Mouse (Mus musculus): ENCODE data around the gene B230219D22Rik. TPM values are rescaled to one million over a fixed set of nuclear protein-coding genes. Genes with fewer than 3 reads are reported as not detected.
"Not testable (repeated sequence)": the region's sequence is repeated elsewhere in the genome, so short reads cannot be mapped to it uniquely, and the experiment has no call there.

B230219D22Rik gene
- polyA plus RNA-seq, 1 experiment from 2014 or later = 20.4 TPM

DNA sequence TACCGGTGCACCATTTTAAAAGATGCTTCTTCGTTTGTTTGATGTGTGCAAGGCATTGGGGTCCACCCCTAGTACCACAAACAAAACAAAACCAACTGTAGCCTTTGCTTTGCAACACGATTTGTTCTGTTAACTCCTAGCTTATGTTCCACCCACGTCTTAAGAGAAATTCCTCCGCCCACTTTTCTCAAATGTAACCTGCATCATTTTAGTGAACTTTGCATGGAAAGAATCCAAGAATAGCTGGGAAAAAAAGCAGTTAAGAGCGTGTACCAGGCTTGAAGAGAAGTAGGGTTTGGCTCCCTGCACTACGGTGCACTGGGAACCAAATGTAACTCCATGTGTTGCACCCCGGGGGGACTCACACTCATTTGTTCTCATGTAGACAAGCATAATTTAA, 1.2 kb downstream of the B230219D22Rik start:
- H3K9ac ChIP-seq (ENCODE audit: low read depth, low read length) = peak overlapping the region; percentile 99
- peak overlapping the region; percentile 72 for H3K4me2 ChIP-seq (replicated peaks; ENCODE audit: low read depth)
- H3K4me3 ChIP-seq (ENCODE audit: low read depth, low read length) = peak overlapping the region; percentile 90
- ATAC-seq = no peak
- peaks cover 3% of the 10 kb centered on the region for H3K36me3 ChIP-seq (ENCODE audit: control insufficient read depth, insufficient read depth)
- no peaks in the 10 kb centered on the region for H3K9me3 ChIP-seq (ENCODE audit: control insufficient read depth)
- no peak for TF ChIP-seq CTCF (IDR thresholded peaks at IDR 0.05; ENCODE audit: low read depth)
- H3K27me3 ChIP-seq (replicated peaks; ENCODE audit: control insufficient read depth, insufficient read depth, low read length) = no peaks in the 10 kb centered on the region
- 9% methylated on average over 8 of the region's 8 CpGs for WGBS
- H3K4me1 ChIP-seq (replicated peaks; ENCODE audit: control insufficient read depth, insufficient read depth, low read length) = peaks cover 9% of the 10 kb centered on the region; the same call in 1 of the 2 replicates
- 0 out of 2 replicates have a peak overlapping the region, but pooled peaks have one; percentile 98 for H3K27ac ChIP-seq (ENCODE audit: low read depth, low read length)

DNA sequence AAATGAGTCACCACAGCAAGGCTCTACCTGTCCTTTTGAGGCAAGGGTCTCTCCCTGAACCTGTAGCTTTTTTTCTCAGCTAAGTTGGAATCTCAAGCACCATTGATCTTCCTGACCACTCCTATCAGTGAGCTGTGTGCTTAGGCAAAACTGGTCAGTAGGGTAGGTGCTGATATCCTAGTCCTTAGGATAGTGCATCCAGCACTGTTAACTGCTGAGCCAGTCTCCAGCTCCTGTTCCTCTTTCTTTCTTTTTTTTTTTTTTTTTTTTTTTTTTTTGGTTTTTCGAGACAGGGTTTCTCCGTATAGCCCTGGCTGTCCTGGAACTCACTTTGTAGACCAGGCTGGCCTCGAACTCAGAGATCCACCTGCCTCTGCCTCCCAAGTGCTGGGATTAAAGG, 3.1 kb downstream of the B230219D22Rik start:
- ATAC-seq; H3K4me1 ChIP-seq (replicated peaks; ENCODE audit: control insufficient read depth, insufficient read depth, low read length); H3K4me2 ChIP-seq (replicated peaks; ENCODE audit: low read depth); H3K27me3 ChIP-seq (replicated peaks; ENCODE audit: control insufficient read depth, insufficient read depth, low read length); H3K9ac ChIP-seq (ENCODE audit: low read depth, low read length); H3K9me3 ChIP-seq (ENCODE audit: control insufficient read depth); H3K4me3 ChIP-seq (ENCODE audit: low read depth, low read length); H3K27ac ChIP-seq (ENCODE audit: low read depth, low read length): not testable (repeated sequence)
- H3K36me3 ChIP-seq (ENCODE audit: control insufficient read depth, insufficient read depth) = peaks cover 19% of the 10 kb centered on the region
- no CpG with 5 or more reads among the region's 3 CpGs for WGBS

DNA sequence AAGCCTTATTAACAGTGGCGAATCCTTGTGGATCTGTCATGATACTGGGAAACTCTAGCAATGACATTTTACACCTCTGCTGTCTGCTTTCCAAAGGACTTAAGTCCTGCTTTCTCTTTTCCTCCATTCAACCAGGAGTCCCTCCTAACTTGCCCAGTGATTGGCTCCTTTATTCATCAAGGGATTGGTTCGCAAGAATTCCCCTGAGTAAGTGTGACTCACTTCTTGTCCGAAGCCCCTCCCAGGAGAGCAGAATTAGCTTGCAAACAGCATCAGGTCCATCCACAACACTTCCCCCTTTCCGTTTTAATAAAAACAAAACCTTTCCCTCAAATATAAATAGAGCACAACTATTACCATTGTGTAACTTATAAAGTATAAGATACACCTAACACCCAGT, 11.4 kb downstream of the B230219D22Rik start:
- Histone ChIP-seq H3K27me3 (replicated peaks; ENCODE audit: control insufficient read depth, insufficient read depth, low read length) (no peaks in the 10 kb centered on the region), H3K9me3 (ENCODE audit: control insufficient read depth) (no peaks in the 10 kb centered on the region), H3K9ac (ENCODE audit: low read depth, low read length) (no peak overlapping the region), H3K4me1 (replicated peaks; ENCODE audit: control insufficient read depth, insufficient read depth, low read length) (no peaks in the 10 kb centered on the region), H3K4me3 (ENCODE audit: low read depth, low read length) (no peak overlapping the region), H3K36me3 (ENCODE audit: control insufficient read depth, insufficient read depth) (peaks cover 37% of the 10 kb centered on the region), H3K4me2 (replicated peaks; ENCODE audit: low read depth) (no peak overlapping the region), H3K27ac (ENCODE audit: low read depth, low read length) (no peak overlapping the region)
- ATAC-seq = no peak
- TF ChIP-seq CTCF (IDR thresholded peaks at IDR 0.05; ENCODE audit: low read depth) = no peak
- WGBS = 85% methylated on average over 4 of the region's 4 CpGs

DNA sequence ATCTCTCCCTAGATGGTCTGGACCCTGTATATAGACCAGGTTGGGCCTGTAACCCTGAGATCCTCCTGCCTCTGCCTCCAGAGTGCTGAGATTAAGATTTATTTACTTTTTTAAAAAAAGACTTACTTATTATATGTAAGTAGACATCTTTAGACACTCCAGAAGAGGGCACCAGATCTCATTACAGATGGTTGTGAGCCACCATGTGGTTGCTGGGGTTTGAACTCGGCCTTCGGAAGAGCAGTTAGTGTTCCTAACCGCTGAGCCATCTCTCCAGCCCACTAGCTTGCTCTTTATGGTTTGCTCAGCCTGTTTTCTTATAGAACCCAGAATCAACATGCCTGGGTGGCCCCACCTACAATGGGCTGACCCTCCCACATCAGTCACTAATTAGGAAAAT, 19.9 kb downstream of the B230219D22Rik start:
- ATAC-seq = no peak
- 95% methylated on average over 3 of the region's 3 CpGs for WGBS

DNA sequence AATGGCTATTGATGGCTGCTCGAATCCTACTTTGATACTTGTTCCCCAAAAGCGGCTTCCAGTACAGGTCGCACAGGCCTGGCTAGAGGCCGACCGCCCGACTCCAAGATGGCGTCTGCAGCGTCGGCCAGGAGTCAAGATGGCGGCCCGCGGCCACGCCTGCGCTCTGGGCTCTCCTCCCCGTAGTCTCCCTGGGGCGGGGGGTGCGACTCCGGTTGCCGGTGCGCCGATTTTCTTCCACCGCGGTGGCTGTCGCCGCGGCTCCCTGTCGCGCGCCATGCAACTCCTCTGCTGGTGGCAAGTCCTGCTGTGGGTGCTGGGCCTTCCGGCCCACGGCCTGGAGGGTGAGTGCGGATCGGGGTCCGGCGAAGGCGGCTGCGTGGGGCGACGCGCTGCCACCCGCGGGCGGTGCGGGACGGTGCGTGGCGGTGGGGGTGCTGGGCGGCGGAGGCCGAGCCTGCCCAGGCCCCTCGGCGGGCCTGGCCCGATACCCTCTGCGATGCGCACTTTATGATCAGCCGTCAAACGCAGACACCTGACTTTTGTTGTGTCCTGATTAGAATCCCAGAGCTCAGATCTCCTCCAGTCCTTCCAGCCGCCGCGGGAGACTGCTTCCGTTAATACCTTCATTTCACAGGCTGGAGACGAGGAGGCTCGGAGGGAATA, 21.7 kb downstream of the B230219D22Rik start, which contains the start of gene Txndc15:
TSS of gene Txndc15 (plus strand) at position 150 of the 666 bp plus-strand sequence.
- peaks cover 8% of the 10 kb centered on the region for H3K36me3 ChIP-seq (ENCODE audit: control insufficient read depth, insufficient read depth)
- under 1% methylated on average over 61 of the region's 63 CpGs for WGBS
- peak within 1 kb of the TSS; percentile 90 for H3K27ac ChIP-seq (ENCODE audit: low read depth, low read length)
- no peaks in the 10 kb centered on the region for H3K27me3 ChIP-seq (replicated peaks; ENCODE audit: control insufficient read depth, insufficient read depth, low read length)
- no peaks in the 10 kb centered on the region for H3K4me1 ChIP-seq (replicated peaks; ENCODE audit: control insufficient read depth, insufficient read depth, low read length)
- peak within 1 kb of the TSS; percentile 82 for H3K4me3 ChIP-seq (ENCODE audit: low read depth, low read length)
- ATAC-seq = peak; percentile 89
- H3K9ac ChIP-seq (ENCODE audit: low read depth, low read length) = peak within 1 kb of the TSS; percentile 97
- H3K9me3 ChIP-seq (ENCODE audit: control insufficient read depth) = no peaks in the 10 kb centered on the region
- TF ChIP-seq CTCF (IDR thresholded peaks at IDR 0.05; ENCODE audit: low read depth) = no peak
- H3K4me2 ChIP-seq (replicated peaks; ENCODE audit: low read depth) = peak within 1 kb of the TSS; percentile 76

More for the DNA sequence above, 19.9 kb downstream of the B230219D22Rik start:
- H3K9me3 ChIP-seq (ENCODE audit: control insufficient read depth) = no peaks in the 10 kb centered on the region
- no peak overlapping the region for H3K4me3 ChIP-seq (ENCODE audit: low read depth, low read length)
- H3K36me3 ChIP-seq (ENCODE audit: control insufficient read depth, insufficient read depth) = no peaks in the 10 kb centered on the region
- no peaks in the 10 kb centered on the region for H3K27me3 ChIP-seq (replicated peaks; ENCODE audit: control insufficient read depth, insufficient read depth, low read length)
- no peak for TF ChIP-seq CTCF (IDR thresholded peaks at IDR 0.05; ENCODE audit: low read depth)
- H3K27ac ChIP-seq (ENCODE audit: low read depth, low read length) = no peak overlapping the region
- H3K4me2 ChIP-seq (replicated peaks; ENCODE audit: low read depth) = no peak overlapping the region
- H3K9ac ChIP-seq (ENCODE audit: low read depth, low read length) = no peak overlapping the region
- no peaks in the 10 kb centered on the region for H3K4me1 ChIP-seq (replicated peaks; ENCODE audit: control insufficient read depth, insufficient read depth, low read length)

DNA sequence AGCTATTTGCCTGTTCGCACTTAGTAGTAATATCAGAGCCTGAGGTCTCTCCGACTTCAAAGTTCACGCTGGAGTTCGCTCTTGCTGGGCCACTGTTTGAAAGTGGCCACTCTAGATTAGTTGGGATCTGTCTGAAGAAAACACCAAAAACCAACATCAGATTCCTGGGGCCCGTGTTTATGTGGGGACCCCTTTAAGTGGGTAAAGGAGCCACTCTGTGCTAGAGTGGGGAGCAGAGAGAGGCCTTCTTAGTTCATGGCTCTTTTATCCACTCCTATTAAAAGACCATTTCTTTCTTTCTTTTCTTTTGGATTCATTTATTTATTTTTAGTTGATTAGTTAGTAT, 22.2 kb downstream of the B230219D22Rik start:
- ATAC-seq = no peak
- no peak for TF ChIP-seq CTCF (IDR thresholded peaks at IDR 0.05; ENCODE audit: low read depth)
- peak overlapping the region; percentile 82 for H3K4me3 ChIP-seq (ENCODE audit: low read depth, low read length)
- H3K4me2 ChIP-seq (replicated peaks; ENCODE audit: low read depth) = peak overlapping the region; percentile 76
- peak overlapping the region; percentile 97 for H3K9ac ChIP-seq (ENCODE audit: low read depth, low read length)
- H3K27ac ChIP-seq (ENCODE audit: low read depth, low read length) = peak overlapping the region; percentile 90
- 4% methylated on average over 5 of the region's 5 CpGs for WGBS
- no peaks in the 10 kb centered on the region for H3K4me1 ChIP-seq (replicated peaks; ENCODE audit: control insufficient read depth, insufficient read depth, low read length)
- peaks cover 8% of the 10 kb centered on the region for H3K36me3 ChIP-seq (ENCODE audit: control insufficient read depth, insufficient read depth)
- H3K27me3 ChIP-seq (replicated peaks; ENCODE audit: control insufficient read depth, insufficient read depth, low read length) = no peaks in the 10 kb centered on the region
- H3K9me3 ChIP-seq (ENCODE audit: control insufficient read depth) = no peaks in the 10 kb centered on the region

Data from intestine, postnatal 0 days (tissue).